Mouse (Mus musculus): ENCODE results near the gene Rnf6. TPM values are rescaled to one million over a fixed set of nuclear protein-coding genes. Genes with fewer than 3 reads are reported as not detected.

The Rnf6 gene
- 18.5 and 25.1 TPM in 2 replicates for total RNA-seq (2012; rRNA removed)

DNA sequence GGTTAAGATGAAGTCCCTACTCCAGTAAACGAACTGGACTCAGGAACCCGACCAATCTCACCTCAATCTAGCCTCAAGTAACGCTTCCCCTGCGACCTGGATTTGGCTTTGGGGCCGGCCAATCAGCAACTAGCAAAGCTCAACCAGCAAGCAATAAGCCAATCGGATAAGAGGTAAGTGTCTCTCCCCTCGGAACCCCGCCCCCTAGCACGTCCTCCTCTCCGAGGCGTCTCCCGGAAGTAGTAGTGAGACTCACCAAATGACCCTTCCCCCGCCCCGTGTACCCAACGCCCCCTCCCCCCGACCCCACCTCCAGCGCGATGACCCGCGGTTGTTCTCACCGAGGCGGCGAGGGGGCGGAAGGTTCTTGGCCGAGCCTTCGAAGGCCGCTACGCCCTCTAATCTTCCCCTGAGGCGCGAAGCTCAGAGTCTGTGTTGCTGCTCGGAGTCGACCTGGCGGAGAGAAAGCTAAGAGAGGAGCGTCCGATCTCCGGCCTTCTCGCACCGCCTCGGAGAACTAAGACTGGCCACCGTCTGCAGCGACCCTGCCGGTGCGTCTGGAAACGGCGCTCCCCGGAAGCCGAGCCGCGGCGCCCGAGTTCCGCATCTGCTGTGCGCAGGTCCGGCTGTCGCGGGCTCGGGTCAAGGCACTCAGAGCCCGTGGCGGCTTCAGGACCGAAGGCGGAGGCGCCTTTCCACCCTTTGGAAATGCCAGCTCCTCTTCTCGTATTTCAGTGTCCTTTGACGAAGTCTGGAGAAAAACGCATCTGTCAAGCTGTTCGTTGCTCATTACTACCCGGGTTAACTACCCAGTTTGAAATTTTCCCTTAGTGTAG lies at the start of gene Rnf6:
TSS of gene Rnf6 (minus strand) at position 677 of the 836 bp plus-strand sequence.
- Histone ChIP-seq H3K27ac (ENCODE audit: insufficient read depth, low read depth, low read length, poor library complexity, severe bottlenecking) (peak within 1 kb of the TSS; percentile 79; the same call in 1 of the 2 replicates), H3K4me1 (ENCODE audit: control insufficient read depth in 2 of 2, insufficient read depth in 2 of 2, low read length in 2 of 2, poor library complexity in 1 of 2) (no peaks in the 10 kb centered on the region), H3K4me3 (ENCODE audit: insufficient read depth in 1 of 2, low read depth in 1 of 2, low read length in 2 of 2, poor library complexity in 1 of 2, severe bottlenecking in 1 of 2) (peak within 1 kb of the TSS; percentile 94 to 97), H3K9me3 (ENCODE audit: control insufficient read depth, insufficient read depth, low read depth, low read length) (no peaks in the 10 kb centered on the region), H3K9ac (ENCODE audit: insufficient read depth, low read depth, low read length, poor library complexity, severe bottlenecking) (peak within 1 kb of the TSS; percentile 90), H3K36me3 (ENCODE audit: control insufficient read depth, insufficient read depth, low read length, poor library complexity, severe bottlenecking) (no peaks in the 10 kb centered on the region)
- peak; percentile 88 for DNase-seq (ENCODE audit: low read depth, low spot score)
- TF ChIP-seq HCFC1 (IDR thresholded peaks at IDR 0.05; ENCODE audit: borderline replicate concordance, insufficient read depth, low read length) (peak; percentile 77; the same call in 1 of the 2 replicates), CHD2 (IDR thresholded peaks at IDR 0.05; ENCODE audit: low read depth, low read length) (no peak)
- in situ Hi-C loops (cut with MboI; ENCODE audit: low sequenced_read_pairs in 2 of 2, unreplicated experiment in 2 of 2) = no loop called here

DNA sequence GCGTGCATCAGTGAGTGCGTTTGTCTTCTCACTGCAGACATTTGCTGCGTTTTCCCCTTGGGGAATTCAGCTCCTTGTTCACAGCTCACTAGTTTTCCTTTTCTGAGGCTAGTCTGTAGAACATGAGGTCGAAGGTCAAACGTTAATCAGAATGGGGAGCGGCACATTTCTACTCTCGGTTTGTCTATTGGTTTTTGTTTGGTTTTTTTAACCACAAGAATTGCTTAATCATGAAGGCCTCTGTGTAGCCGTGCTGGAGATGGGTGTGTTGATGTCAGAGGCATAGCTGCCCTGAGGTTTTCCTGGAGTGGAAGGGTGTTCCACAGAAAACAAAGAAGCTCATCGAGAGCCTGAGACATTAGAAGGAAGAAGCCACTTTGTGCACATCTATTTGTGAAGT lies 49.2 kb upstream of the Rnf6 start:
- Histone ChIP-seq H3K36me3 (ENCODE audit: control insufficient read depth, insufficient read depth, low read length, poor library complexity, severe bottlenecking) (peaks cover 3% of the 10 kb centered on the region; the same call in 1 of the 2 replicates), H3K4me3 (ENCODE audit: insufficient read depth in 1 of 2, low read depth in 1 of 2, low read length in 2 of 2, poor library complexity in 1 of 2, severe bottlenecking in 1 of 2) (no peak overlapping the region), H3K9ac (ENCODE audit: insufficient read depth, low read depth, low read length, poor library complexity, severe bottlenecking) (no peak overlapping the region), H3K9me3 (ENCODE audit: control insufficient read depth, insufficient read depth, low read depth, low read length) (no peaks in the 10 kb centered on the region), H3K4me1 (ENCODE audit: control insufficient read depth in 2 of 2, insufficient read depth in 2 of 2, low read length in 2 of 2, poor library complexity in 1 of 2) (peaks cover 2% of the 10 kb centered on the region in 2 experiments; a peak in 1 of 4 replicates), H3K27ac (ENCODE audit: insufficient read depth, low read depth, low read length, poor library complexity, severe bottlenecking) (no peak overlapping the region)
- in situ Hi-C loops (cut with MboI; ENCODE audit: low sequenced_read_pairs in 2 of 2, unreplicated experiment in 2 of 2) = no loop called here
- TF ChIP-seq MAFK (IDR thresholded peaks at IDR 0.05; ENCODE audit: insufficient read depth, low read depth, low read length) (no peak), HCFC1 (IDR thresholded peaks at IDR 0.05; ENCODE audit: borderline replicate concordance, insufficient read depth, low read length) (no peak), ZC3H11A (IDR thresholded peaks at IDR 0.05; ENCODE audit: borderline replicate concordance, low read depth, low read length) (no peak), CHD2 (IDR thresholded peaks at IDR 0.05; ENCODE audit: low read depth, low read length) (no peak), ZNF384 (IDR thresholded peaks at IDR 0.05; ENCODE audit: low read depth, low read length) (no peak)
- DNase-seq (ENCODE audit: low read depth, low spot score) = no peak

GRCm38 (mm10) chr5:146267776-146268175 lies 46.4 kb upstream of the Rnf6 start:
- H3K4me3 ChIP-seq (ENCODE audit: insufficient read depth in 1 of 2, low read depth in 1 of 2, low read length in 2 of 2, poor library complexity in 1 of 2, severe bottlenecking in 1 of 2) = no peak overlapping the region
- in situ Hi-C loops (cut with MboI; ENCODE audit: low sequenced_read_pairs in 2 of 2, unreplicated experiment in 2 of 2) = no loop called here
- H3K9ac ChIP-seq (ENCODE audit: insufficient read depth, low read depth, low read length, poor library complexity, severe bottlenecking) = no peak overlapping the region
- DNase-seq (ENCODE audit: low read depth, low spot score) = no peak
- H3K27ac ChIP-seq (ENCODE audit: insufficient read depth, low read depth, low read length, poor library complexity, severe bottlenecking) = no peak overlapping the region
- H3K36me3 ChIP-seq (ENCODE audit: control insufficient read depth, insufficient read depth, low read length, poor library complexity, severe bottlenecking) = peaks cover 3% of the 10 kb centered on the region; the same call in 1 of the 2 replicates
- TF ChIP-seq ZC3H11A (IDR thresholded peaks at IDR 0.05; ENCODE audit: borderline replicate concordance, low read depth, low read length) (no peak), CHD2 (IDR thresholded peaks at IDR 0.05; ENCODE audit: low read depth, low read length) (no peak), ZNF384 (IDR thresholded peaks at IDR 0.05; ENCODE audit: low read depth, low read length) (no peak), HCFC1 (IDR thresholded peaks at IDR 0.05; ENCODE audit: borderline replicate concordance, insufficient read depth, low read length) (no peak), MAFK (IDR thresholded peaks at IDR 0.05; ENCODE audit: insufficient read depth, low read depth, low read length) (no peak)
- peaks cover 2% of the 10 kb centered on the region in 2 experiments; a peak in 1 of 4 replicates for H3K4me1 ChIP-seq (ENCODE audit: control insufficient read depth in 2 of 2, insufficient read depth in 2 of 2, low read length in 2 of 2, poor library complexity in 1 of 2)
- no peaks in the 10 kb centered on the region for H3K9me3 ChIP-seq (ENCODE audit: control insufficient read depth, insufficient read depth, low read depth, low read length)

DNA sequence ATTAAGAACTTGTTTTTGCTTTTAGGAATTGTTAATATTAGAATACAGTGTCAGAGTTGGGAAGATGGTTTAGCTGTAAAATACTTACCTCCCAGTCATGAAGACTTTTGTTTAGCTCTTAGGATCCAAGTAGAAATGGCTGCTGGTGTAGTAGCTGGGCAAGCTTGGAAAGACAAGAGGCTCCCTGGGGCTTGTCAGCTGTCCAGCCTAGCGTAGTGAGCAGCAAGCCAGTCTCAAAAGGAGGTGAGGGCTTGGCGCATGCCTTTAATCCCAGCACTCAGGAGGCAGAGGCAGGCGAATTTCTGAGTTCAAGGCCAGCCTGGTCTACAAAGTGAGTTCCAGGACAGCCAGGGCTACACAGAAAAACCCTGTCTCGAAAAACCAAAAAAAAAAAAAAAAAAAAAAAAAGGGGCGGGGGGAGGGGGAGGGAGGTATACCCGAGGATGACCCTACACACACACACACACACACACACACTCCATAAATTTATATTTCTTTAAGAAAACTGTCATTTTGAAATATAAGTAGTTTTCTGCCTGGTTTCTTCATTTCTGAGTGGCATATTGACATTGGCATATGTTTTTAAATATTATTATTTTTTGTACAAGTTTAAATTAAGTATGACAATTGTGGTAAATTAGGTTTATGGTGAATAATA lies 44.7 kb upstream of the Rnf6 start:
- Histone ChIP-seq H3K4me3 (ENCODE audit: insufficient read depth in 1 of 2, low read depth in 1 of 2, low read length in 2 of 2, poor library complexity in 1 of 2, severe bottlenecking in 1 of 2) (no peak overlapping the region), H3K36me3 (ENCODE audit: control insufficient read depth, insufficient read depth, low read length, poor library complexity, severe bottlenecking) (no peaks in the 10 kb centered on the region), H3K9me3 (ENCODE audit: control insufficient read depth, insufficient read depth, low read depth, low read length) (no peaks in the 10 kb centered on the region), H3K4me1 (ENCODE audit: control insufficient read depth in 2 of 2, insufficient read depth in 2 of 2, low read length in 2 of 2, poor library complexity in 1 of 2) (peaks cover 2% of the 10 kb centered on the region in 2 experiments; a peak in 1 of 4 replicates), H3K27ac (ENCODE audit: insufficient read depth, low read depth, low read length, poor library complexity, severe bottlenecking) (no peak overlapping the region), H3K9ac (ENCODE audit: insufficient read depth, low read depth, low read length, poor library complexity, severe bottlenecking) (no peak overlapping the region)
- no peak for DNase-seq (ENCODE audit: low read depth, low spot score)
- TF ChIP-seq CHD2 (IDR thresholded peaks at IDR 0.05; ENCODE audit: low read depth, low read length) = no peak
- TF ChIP-seq ZC3H11A (IDR thresholded peaks at IDR 0.05; ENCODE audit: borderline replicate concordance, low read depth, low read length) = no peak
- TF ChIP-seq MAFK (IDR thresholded peaks at IDR 0.05; ENCODE audit: insufficient read depth, low read depth, low read length) = no peak
- TF ChIP-seq HCFC1 (IDR thresholded peaks at IDR 0.05; ENCODE audit: borderline replicate concordance, insufficient read depth, low read length) = no peak
- peak; percentile 72; the same call in 1 of the 2 replicates for TF ChIP-seq ZNF384 (IDR thresholded peaks at IDR 0.05; ENCODE audit: low read depth, low read length)
- in situ Hi-C loops (cut with MboI; ENCODE audit: low sequenced_read_pairs in 2 of 2, unreplicated experiment in 2 of 2) = no loop called here

Measured in ES-E14 (cell line).